Mouse (Mus musculus) heart, embryonic 11.5 days (tissue): ENCODE measurements around the gene Ovca2. TPM values are rescaled to one million over a fixed set of nuclear protein-coding genes. Genes with fewer than 3 reads are reported as not detected.

Experiments
- ATAC-seq: fragments of 200-750 bp; cut with Nextera tagmentation; replicated peaks from 2 replicates; pipeline ENCODE4 v1.8.0; 2017; ENCODE audit warnings: moderate library complexity; ENCODE audit not compliant: insufficient number of reproducible peaks, low FRiP score, low TSS enrichment
- H3K27ac ChIP-seq: fragments of 300-500 bp; sonication (generic); 2 replicates; pipeline ENCODE4 v1.5.1; 2014; ENCODE audit warnings: mild to moderate bottlenecking, low read depth, low read length
- H3K27me3 ChIP-seq: fragments of 300-500 bp; sonication (generic); 2 replicates; pipeline ENCODE4 v1.6.1; 2014; ENCODE audit warnings: mild to moderate bottlenecking, low read length, mixed read lengths; ENCODE audit not compliant: control insufficient read depth, insufficient read depth
- H3K36me3 ChIP-seq: fragments of 300-500 bp; sonication (generic); 2 replicates; pipeline ENCODE4 v1.6.1; 2014; ENCODE audit warnings: mild to moderate bottlenecking, low read length, moderate library complexity, mixed read lengths; ENCODE audit not compliant: control insufficient read depth, insufficient read depth
- H3K4me1 ChIP-seq: fragments of 300-500 bp; sonication (generic); 2 replicates; pipeline ENCODE4 v1.6.1; 2014; ENCODE audit warnings: low read length; ENCODE audit not compliant: control insufficient read depth, insufficient read depth
- H3K4me2 ChIP-seq: fragments of 300-500 bp; sonication (generic); 2 replicates; pipeline ENCODE4 v1.6.1; 2014; ENCODE audit warnings: mild to moderate bottlenecking, moderate library complexity
- H3K4me3 ChIP-seq: fragments of 300-500 bp; sonication (generic); 2 replicates; pipeline ENCODE4 v1.5.1; 2014; ENCODE audit warnings: low read depth, low read length
- H3K9ac ChIP-seq: fragments of 300-500 bp; sonication (generic); 2 replicates; pipeline ENCODE4 v1.6.1; 2014; ENCODE audit warnings: mild to moderate bottlenecking, low read depth, low read length, moderate library complexity
- H3K9me3 ChIP-seq: fragments of 300-500 bp; sonication (generic); replicated peaks from 2 replicates; pipeline ENCODE4 v1.6.1; 2016; ENCODE audit warnings: low read length; ENCODE audit not compliant: control insufficient read depth
- WGBS: fragments of 180-500 bp; shearing (Covaris S2); extraction: QIAGEN DNeasy Blood & Tissue Kit; methylation state at CpG from one replicate; pipeline ENCODE4 v1.1.7; 2014; ENCODE audit not compliant: insufficient replicate concordance; 5-methylcytosine and 5-hydroxymethylcytosine counted together
- polyA plus RNA-seq: library from polyadenylated mRNA; unstranded; fragments of >200 nt; fragmentation: Nextera tagmentation; extraction: Ambion mirVana; gene quantifications from 2 replicates; pipeline ENCODE4 v1.2.1, GENCODE M21; 2014

The Ovca2 gene
- polyA plus RNA-seq, 1 experiment from 2014 or later = 23.4 TPM

DNA sequence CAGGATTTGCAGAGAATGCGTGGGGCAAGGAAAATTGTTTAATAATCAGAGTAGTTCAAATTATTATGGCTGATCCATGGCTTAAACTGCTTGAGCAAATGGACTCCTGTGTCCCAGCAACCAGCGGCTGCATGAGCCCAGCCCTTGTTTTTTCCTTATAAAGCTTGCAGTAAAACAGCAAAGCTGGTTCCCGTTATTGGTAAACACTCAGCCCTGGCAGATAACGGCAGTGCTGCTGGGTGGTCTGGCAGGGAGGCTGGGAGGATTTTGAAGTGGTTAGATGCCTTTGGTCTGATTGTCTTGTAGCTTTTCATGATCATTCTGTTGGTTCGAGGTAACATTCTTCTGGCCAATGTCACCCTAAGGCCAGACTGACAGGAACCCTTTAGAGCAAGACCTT is 22.2 kb downstream of the Ovca2 start:
- 44% methylated on average over 5 of the region's 5 CpGs for WGBS
- peaks cover 14% of the 10 kb centered on the region for H3K36me3 ChIP-seq

DNA sequence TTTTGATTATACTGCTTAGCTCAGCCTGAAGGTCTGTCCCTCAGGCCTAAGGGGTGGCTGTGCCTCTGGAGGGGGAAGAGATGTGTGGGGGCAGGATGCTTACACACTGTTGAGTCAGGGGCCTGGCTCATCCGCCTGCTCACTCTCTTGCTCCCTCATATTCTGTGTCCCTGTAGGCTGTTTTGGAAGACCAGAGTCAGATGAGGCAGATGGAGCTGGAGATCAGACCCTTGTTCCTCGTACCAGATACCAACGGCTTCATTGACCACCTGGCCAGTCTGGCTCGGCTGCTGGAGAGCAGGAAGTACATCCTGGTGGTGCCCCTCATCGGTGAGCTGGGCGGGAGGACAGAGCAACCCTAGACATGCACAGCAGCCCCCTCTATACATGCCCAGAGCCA is 22.6 kb downstream of the Ovca2 start:
- 50% methylated on average over 6 of the region's 6 CpGs for WGBS
- peaks cover 26% of the 10 kb centered on the region for H3K4me1 ChIP-seq
- H3K4me2 ChIP-seq = no peak overlapping the region
- no peak overlapping the region for H3K4me3 ChIP-seq
- no peaks in the 10 kb centered on the region for H3K27me3 ChIP-seq
- 0 out of 2 replicates have a peak overlapping the region, but pooled peaks have one; percentile 22 for H3K9ac ChIP-seq
- peaks cover 14% of the 10 kb centered on the region for H3K36me3 ChIP-seq
- ATAC-seq = no peak
- no peaks in the 10 kb centered on the region for H3K9me3 ChIP-seq
- no peak overlapping the region for H3K27ac ChIP-seq

More for the DNA sequence above, 22.2 kb downstream of the Ovca2 start:
- H3K27me3 ChIP-seq = no peaks in the 10 kb centered on the region
- H3K9me3 ChIP-seq = no peaks in the 10 kb centered on the region
- H3K27ac ChIP-seq = no peak overlapping the region
- H3K9ac ChIP-seq = 0 out of 2 replicates have a peak overlapping the region, but pooled peaks have one; percentile 22
- no peak overlapping the region for H3K4me2 ChIP-seq
- H3K4me1 ChIP-seq = peaks cover 30% of the 10 kb centered on the region
- H3K4me3 ChIP-seq = no peak overlapping the region
- no peak for ATAC-seq

DNA sequence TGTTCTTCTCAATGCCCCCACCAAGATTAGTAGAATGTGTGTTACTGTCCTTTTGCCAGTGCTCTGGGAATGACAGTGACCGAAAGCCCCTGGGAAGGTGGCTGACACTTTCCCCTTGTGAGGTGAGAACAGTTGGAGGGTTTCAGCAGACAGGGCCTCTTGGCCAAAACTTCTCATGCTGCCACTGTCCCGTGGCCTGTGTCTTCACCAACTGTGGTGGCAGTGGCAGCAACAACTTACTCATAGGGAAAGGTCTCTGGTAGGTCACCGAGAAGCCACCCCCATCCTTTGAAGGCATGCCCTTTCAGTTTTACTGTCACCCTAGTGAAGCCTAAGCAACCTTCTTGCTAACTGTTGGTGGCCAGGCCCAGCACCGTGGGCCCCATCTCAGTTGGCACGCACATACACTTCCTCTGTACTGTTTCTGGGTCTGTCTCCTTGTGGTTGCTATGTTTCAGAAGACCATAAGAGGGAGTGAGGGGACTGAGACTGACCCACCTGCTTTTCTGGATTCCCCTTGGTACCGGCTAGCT is 24.5 kb downstream of the Ovca2 start:
- Histone ChIP-seq H3K4me3 (no peak overlapping the region), H3K27ac (no peak overlapping the region), H3K4me2 (no peak overlapping the region), H3K36me3 (peaks cover 4% of the 10 kb centered on the region), H3K27me3 (no peaks in the 10 kb centered on the region), H3K9me3 (no peaks in the 10 kb centered on the region), H3K4me1 (peaks cover 26% of the 10 kb centered on the region), H3K9ac (no peak overlapping the region)
- 75% methylated on average over 6 of the region's 6 CpGs for WGBS
- ATAC-seq = no peak

DNA sequence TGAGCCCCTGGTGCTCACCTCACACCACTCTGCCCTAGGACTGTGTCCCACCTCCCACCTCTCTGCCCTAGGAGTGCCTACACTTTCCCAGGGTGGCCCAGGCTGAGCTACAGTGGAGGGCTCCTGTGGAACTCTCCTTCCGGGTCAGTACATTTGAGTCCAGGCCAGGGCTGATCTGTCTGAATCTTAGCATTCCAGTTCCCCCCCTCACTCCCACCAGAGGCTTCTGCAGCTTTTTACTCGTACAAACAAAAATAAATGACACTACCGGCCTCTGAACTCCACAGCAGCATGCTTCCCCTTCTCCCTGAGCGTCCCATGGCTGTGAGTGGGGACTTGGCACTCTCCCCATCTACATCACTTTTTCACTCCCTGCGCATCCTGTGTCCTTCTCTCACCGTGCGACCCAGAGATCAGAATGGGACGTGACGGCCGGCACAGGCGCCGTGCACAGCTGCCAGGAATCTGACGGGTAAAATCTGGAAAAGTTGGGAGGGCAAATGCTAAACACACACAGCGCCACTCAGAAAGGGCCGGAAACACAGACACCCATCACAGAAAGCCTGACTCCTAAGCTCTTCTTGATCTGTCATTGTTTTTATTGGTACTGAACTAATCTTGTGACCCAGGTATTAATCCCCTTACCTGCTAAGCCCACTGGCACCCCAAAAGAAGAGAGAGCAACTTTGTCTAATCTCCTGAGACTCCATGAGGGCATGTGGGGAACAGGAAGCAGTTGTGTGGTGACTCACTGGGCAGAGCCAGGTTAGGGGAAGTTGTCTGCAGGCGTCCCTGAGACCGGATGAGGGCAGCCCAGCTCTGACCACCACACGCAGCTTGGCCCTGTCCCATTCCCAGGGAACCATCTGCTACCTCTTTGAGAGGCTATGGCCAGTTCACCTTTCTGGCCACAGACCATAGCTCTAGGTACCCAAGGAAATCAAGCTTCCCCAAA is 25.8 kb downstream of the Ovca2 start:
- no peak for ATAC-seq
- Histone ChIP-seq H3K27me3 (no peaks in the 10 kb centered on the region), H3K4me2 (no peak overlapping the region), H3K4me3 (no peak overlapping the region), H3K36me3 (peaks cover 3% of the 10 kb centered on the region), H3K9ac (0 out of 2 replicates have a peak overlapping the region, but pooled peaks have one; percentile 28), H3K9me3 (no peaks in the 10 kb centered on the region), H3K27ac (0 out of 2 replicates have a peak overlapping the region, but pooled peaks have one; percentile 46), H3K4me1 (peaks cover 33% of the 10 kb centered on the region)
- 66% methylated on average over 18 of the region's 18 CpGs for WGBS

DNA sequence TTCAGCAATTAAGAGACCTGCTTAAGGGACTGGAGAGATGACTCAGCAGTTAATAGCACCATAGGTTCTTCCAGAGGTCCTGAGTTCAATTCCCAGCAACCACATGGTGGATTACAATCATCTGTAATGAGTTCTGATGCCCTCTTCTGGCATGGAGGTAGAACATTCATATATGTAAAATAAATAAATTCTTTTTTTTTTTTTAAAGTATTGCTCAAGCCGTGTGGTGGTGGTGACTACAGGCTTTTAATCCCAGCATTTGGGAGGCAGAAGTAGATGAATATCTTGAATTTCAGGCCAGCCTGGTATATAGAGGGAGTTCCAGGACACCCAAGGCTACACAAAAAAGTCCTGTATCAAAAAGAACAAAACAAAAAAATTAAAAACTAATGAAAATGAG is 28.3 kb downstream of the Ovca2 start:
- no peak for ATAC-seq
- Histone ChIP-seq H3K27me3 (no peaks in the 10 kb centered on the region), H3K9me3 (no peaks in the 10 kb centered on the region), H3K4me1 (peaks cover 30% of the 10 kb centered on the region), H3K4me2 (no peak overlapping the region), H3K9ac (no peak overlapping the region), H3K4me3 (no peak overlapping the region), H3K36me3 (peaks cover 3% of the 10 kb centered on the region; the same call in 1 of the 2 replicates), H3K27ac (no peak overlapping the region)
- WGBS = 86% methylated on average over 1 of the region's 1 CpGs

DNA sequence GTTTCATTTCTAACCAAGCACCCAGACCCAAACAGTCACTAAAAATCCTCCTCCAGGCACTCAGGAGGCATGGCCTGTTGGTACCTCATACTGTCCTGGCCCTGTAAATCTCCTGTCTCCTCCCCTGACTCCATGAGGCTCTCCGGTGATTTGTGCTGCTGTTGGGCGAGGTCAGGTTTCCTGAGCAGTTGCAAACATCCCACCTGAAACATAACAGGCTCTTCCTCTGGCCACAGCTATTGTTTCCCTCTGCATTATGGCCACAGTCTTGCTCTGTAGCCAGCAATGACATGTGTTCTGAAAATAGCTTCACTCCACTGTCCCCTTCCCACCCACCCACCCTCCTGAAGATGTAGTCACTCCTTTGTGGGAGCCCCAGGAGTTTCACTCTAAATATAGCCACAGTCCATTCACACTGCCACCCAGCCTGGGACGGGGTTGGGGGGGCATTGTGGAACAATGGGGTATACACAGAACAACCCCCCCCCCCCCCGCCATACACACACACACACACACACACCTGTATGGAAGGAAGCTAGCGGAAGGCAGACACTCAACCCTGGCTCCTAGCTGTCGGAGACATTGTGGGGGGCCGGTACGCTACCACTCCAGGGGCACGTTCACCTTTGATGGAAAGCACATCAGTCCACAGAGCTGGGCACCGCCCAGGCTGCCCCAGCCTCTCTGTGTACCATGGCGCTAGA is 30.2 kb downstream of the Ovca2 start:
- H3K36me3 ChIP-seq = peaks cover 6% of the 10 kb centered on the region
- no peak overlapping the region; the same call in 1 of the 2 replicates for H3K9ac ChIP-seq
- no peak overlapping the region for H3K4me3 ChIP-seq
- no peak overlapping the region for H3K4me2 ChIP-seq
- 76% methylated on average over 11 of the region's 11 CpGs for WGBS
- no peak for ATAC-seq
- peaks cover 28% of the 10 kb centered on the region for H3K4me1 ChIP-seq
- no peaks in the 10 kb centered on the region for H3K9me3 ChIP-seq
- peak overlapping the region; percentile 63 for H3K27ac ChIP-seq
- no peaks in the 10 kb centered on the region for H3K27me3 ChIP-seq

DNA sequence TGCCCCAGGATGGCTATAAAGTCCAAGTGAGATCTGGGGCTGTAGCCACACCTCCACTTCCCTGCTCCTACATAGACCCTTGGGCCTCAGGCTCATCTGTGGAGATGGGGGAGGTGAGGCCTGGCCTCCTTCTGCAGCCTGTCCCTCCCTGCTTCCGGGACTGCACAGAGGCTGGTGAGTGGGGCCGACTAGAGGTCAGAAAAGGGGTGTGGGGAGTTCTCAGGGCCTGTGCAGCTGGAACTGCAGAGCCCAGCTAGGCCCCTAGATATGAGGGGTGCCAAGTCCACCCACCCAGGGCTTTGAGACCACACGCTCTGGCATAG is 30.8 kb downstream of the Ovca2 start:
- Histone ChIP-seq H3K9ac (no peak overlapping the region; the same call in 1 of the 2 replicates), H3K9me3 (no peaks in the 10 kb centered on the region), H3K4me2 (no peak overlapping the region), H3K27me3 (no peaks in the 10 kb centered on the region), H3K4me3 (no peak overlapping the region), H3K36me3 (peaks cover 6% of the 10 kb centered on the region), H3K4me1 (peaks cover 27% of the 10 kb centered on the region), H3K27ac (peak overlapping the region; percentile 63)
- peak; percentile 62; the same call in 1 of the 2 replicates for ATAC-seq
- WGBS = 30% methylated on average over 3 of the region's 3 CpGs

DNA sequence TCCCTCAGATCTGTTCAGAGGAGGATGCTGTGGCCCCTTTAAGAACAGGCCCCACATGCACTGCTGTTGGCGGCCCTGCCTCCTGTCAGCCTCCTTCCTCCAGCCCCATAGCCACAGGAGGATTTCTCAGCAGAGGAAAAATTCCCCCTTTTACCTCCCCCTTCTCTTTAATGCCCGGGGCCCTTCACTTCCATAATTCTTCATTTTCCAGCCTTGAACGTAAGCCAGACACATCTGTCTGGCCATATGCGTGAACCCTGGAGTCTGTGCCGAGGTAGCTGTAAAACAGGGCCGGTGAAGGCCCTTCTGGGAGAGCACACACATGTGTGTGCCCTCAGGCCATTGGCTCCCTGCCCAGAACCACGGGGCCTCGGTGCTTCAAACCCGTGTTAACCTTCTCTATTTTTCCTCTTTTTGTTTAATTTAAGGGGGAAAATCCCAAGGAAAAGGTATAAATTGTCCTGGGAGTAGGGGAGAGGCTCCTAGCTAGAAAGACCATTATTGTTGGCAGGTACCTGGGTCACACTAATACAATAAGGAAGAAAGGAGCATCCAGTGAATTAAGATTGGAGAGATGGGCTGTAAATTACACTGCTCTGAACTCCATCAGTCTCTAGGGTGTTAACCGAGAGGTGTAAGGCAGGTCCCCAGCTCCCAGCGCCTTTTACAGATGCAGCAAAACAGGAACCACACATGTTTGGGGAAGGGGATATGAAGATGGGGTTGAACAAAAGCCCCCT is 31.4 kb downstream of the Ovca2 start:
- no peak overlapping the region for H3K4me2 ChIP-seq
- peaks cover 24% of the 10 kb centered on the region for H3K4me1 ChIP-seq
- no peaks in the 10 kb centered on the region for H3K27me3 ChIP-seq
- 53% methylated on average over 11 of the region's 11 CpGs for WGBS
- H3K4me3 ChIP-seq = no peak overlapping the region
- peak overlapping the region; percentile 39 for H3K9ac ChIP-seq
- ATAC-seq = 0 out of 2 replicates have a peak, but pooled peaks have one; percentile 24
- peaks cover 6% of the 10 kb centered on the region for H3K36me3 ChIP-seq
- H3K27ac ChIP-seq = peak overlapping the region; percentile 63
- H3K9me3 ChIP-seq = no peaks in the 10 kb centered on the region
